Mouse (Mus musculus) limb, embryonic 15.5 days (tissue): ENCODE measurements around the gene Tfip11. TPM values are rescaled to one million over a fixed set of nuclear protein-coding genes. Genes with fewer than 3 reads are reported as not detected.

Experiments used
- ATAC-seq: fragments of 200-750 bp; cut with Nextera tagmentation; 2 replicates; pipeline ENCODE4 v1.8.0; 2017; ENCODE audit warnings: low read depth, moderate TSS enrichment; ENCODE audit not compliant: insufficient number of reproducible peaks, low FRiP score, low TSS enrichment
- H3K27ac ChIP-seq: fragments of 300-500 bp; sonication (generic); 2 replicates; pipeline ENCODE4 v1.5.1; 2015; ENCODE audit warnings: moderate library complexity, mild to moderate bottlenecking, inconsistent platforms
- H3K27me3 ChIP-seq: fragments of 300-500 bp; sonication (generic); 2 replicates; pipeline ENCODE4 v1.6.1; 2015; ENCODE audit warnings: inconsistent platforms
- H3K36me3 ChIP-seq: fragments of 300-500 bp; sonication (generic); 2 replicates; pipeline ENCODE4 v1.6.1; 2015; ENCODE audit warnings: inconsistent platforms
- H3K4me1 ChIP-seq: fragments of 300-500 bp; sonication (generic); 2 replicates; pipeline ENCODE4 v1.6.1; 2015; ENCODE audit warnings: inconsistent platforms
- H3K4me2 ChIP-seq: fragments of 300-500 bp; sonication (generic); 2 replicates; pipeline ENCODE4 v1.6.1; 2015; ENCODE audit warnings: mild to moderate bottlenecking, inconsistent platforms
- H3K4me3 ChIP-seq: fragments of 300-500 bp; sonication (generic); 2 replicates; pipeline ENCODE4 v1.5.1; 2015; ENCODE audit warnings: mild to moderate bottlenecking, inconsistent platforms
- H3K9ac ChIP-seq: fragments of 300-500 bp; sonication (generic); 2 replicates; pipeline ENCODE4 v1.6.1; 2015; ENCODE audit warnings: inconsistent platforms
- H3K9me3 ChIP-seq: fragments of 300-500 bp; sonication (generic); 2 replicates; pipeline ENCODE4 v1.6.1; 2016; ENCODE audit warnings: inconsistent platforms
- WGBS: fragments of 180-500 bp; shearing (Covaris S2); methylation state at CpG from one replicate; pipeline ENCODE4 v1.1.7; 2015; 5-methylcytosine and 5-hydroxymethylcytosine counted together
- polyA plus RNA-seq: library from polyadenylated mRNA; unstranded; fragments of >200 nt; fragmentation: Nextera tagmentation; extraction: Ambion mirVana; gene quantifications from 2 replicates; pipeline ENCODE4 v1.2.1, GENCODE M21; 2015

Gene Tfip11
- polyA plus RNA-seq, 1 experiment from 2014 or later: 28.7 TPM

GRCm38 (mm10) chr5:112356322-112356721 lies 30.2 kb downstream of the Tfip11 start:
- Histone ChIP-seq H3K36me3 (peaks cover 63% of the 10 kb centered on the region), H3K27ac (no peak overlapping the region), H3K9ac (no peak overlapping the region), H3K4me2 (no peak overlapping the region), H3K27me3 (no peaks in the 10 kb centered on the region), H3K9me3 (no peaks in the 10 kb centered on the region), H3K4me3 (no peak overlapping the region), H3K4me1 (no peaks in the 10 kb centered on the region)
- WGBS: 91% methylated on average over 9 of the region's 9 CpGs
- no peak for ATAC-seq

DNA sequence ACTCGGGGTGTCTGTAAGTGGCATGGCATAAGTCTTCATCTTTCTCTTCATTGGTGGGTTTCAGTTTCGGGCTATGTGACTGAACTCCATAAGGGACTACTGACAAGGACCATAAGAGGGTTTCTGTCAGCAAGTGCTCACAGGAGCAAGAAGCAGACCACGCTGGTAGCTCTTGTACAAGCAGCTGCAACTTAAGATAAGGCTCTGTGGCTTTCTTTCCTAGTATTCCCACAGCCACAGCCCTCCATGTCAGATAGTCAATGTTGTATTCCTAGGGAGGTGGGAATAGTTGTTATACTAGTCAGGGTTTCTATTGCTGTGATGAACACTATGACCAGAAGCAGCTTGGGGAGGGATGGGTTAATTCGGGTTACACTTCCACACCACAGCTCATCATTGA lies 33.4 kb downstream of the Tfip11 start:
- Histone ChIP-seq H3K27ac (no peak overlapping the region), H3K36me3 (peaks cover 53% of the 10 kb centered on the region), H3K9ac (no peak overlapping the region), H3K4me2 (no peak overlapping the region), H3K9me3 (no peaks in the 10 kb centered on the region), H3K4me1 (0 out of 2 replicates have a peak, but pooled peaks cover 7% of the 10 kb centered on the region), H3K27me3 (no peaks in the 10 kb centered on the region), H3K4me3 (no peak overlapping the region)
- ATAC-seq: no peak
- WGBS: 79% methylated on average over 4 of the region's 4 CpGs

- 75% methylated on average over 3 of the region's 3 CpGs for WGBS
- H3K27ac ChIP-seq: no peak overlapping the region
Measured at GRCm38 (mm10) chr5:112360077-112360476, 33.9 kb downstream of the Tfip11 start.

GRCm38 (mm10) chr5:112364184-112364797 lies 38.1 kb downstream of the Tfip11 start:
- H3K4me1 ChIP-seq: peaks cover 7% of the 10 kb centered on the region; the same call in 1 of the 2 replicates
- H3K9ac ChIP-seq: no peak overlapping the region
- H3K27me3 ChIP-seq: no peaks in the 10 kb centered on the region
- H3K36me3 ChIP-seq: peaks cover 56% of the 10 kb centered on the region
- H3K4me2 ChIP-seq: no peak overlapping the region
- ATAC-seq: peak; percentile 38
- 33% methylated on average over 10 of the region's 10 CpGs for WGBS
- no peak overlapping the region for H3K4me3 ChIP-seq
- H3K27ac ChIP-seq: 0 out of 2 replicates have a peak overlapping the region, but pooled peaks have one; percentile 18
- H3K9me3 ChIP-seq: no peaks in the 10 kb centered on the region

More at GRCm38 (mm10) chr5:112360077-112360476, 33.9 kb downstream of the Tfip11 start:
- no peak for ATAC-seq
- Histone ChIP-seq H3K36me3 (peaks cover 53% of the 10 kb centered on the region), H3K9ac (no peak overlapping the region), H3K27me3 (no peaks in the 10 kb centered on the region), H3K4me1 (peaks cover 7% of the 10 kb centered on the region; the same call in 1 of the 2 replicates), H3K9me3 (no peaks in the 10 kb centered on the region), H3K4me3 (no peak overlapping the region), H3K4me2 (no peak overlapping the region)

DNA sequence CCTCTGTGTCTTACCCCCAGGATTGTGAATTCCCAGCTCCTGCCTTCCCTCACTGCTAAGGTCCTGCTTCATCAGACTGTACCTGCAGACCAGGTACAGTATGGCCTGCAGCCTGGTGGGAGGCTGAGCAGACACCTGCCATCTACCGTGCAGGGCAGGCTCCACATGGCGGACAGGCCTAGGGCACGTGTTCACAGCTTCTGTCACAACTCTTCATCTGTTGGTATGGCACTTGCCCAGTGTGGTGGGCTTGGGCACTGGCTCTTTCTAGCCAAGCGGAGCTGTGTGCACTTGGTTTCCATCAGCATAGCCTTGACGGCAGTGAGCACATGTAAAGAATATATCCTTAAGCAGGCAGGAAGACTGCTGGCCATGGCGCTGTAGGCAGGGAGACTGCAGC lies 40.7 kb downstream of the Tfip11 start:
- Histone ChIP-seq H3K4me3 (no peak overlapping the region), H3K9me3 (no peaks in the 10 kb centered on the region), H3K27ac (no peak overlapping the region), H3K4me1 (peaks cover 7% of the 10 kb centered on the region; the same call in 1 of the 2 replicates), H3K4me2 (no peak overlapping the region), H3K9ac (no peak overlapping the region), H3K27me3 (no peaks in the 10 kb centered on the region), H3K36me3 (peaks cover 74% of the 10 kb centered on the region)
- ATAC-seq: no peak
- WGBS: 92% methylated on average over 6 of the region's 6 CpGs

GRCm38 (mm10) chr5:112367338-112367737 lies 41.2 kb downstream of the Tfip11 start:
- Histone ChIP-seq H3K27ac (no peak overlapping the region), H3K9ac (no peak overlapping the region), H3K36me3 (peaks cover 70% of the 10 kb centered on the region), H3K4me3 (no peak overlapping the region), H3K4me2 (no peak overlapping the region), H3K27me3 (no peaks in the 10 kb centered on the region), H3K4me1 (peaks cover 7% of the 10 kb centered on the region; the same call in 1 of the 2 replicates), H3K9me3 (no peaks in the 10 kb centered on the region)
- ATAC-seq: no peak
- WGBS: 85% methylated on average over 4 of the region's 4 CpGs

GRCm38 (mm10) chr5:112367929-112368328 lies 41.8 kb downstream of the Tfip11 start:
- Histone ChIP-seq H3K4me1 (peaks cover 7% of the 10 kb centered on the region; the same call in 1 of the 2 replicates), H3K36me3 (peaks cover 76% of the 10 kb centered on the region), H3K27ac (no peak overlapping the region), H3K9ac (no peak overlapping the region), H3K4me2 (no peak overlapping the region), H3K9me3 (no peaks in the 10 kb centered on the region), H3K4me3 (no peak overlapping the region), H3K27me3 (no peaks in the 10 kb centered on the region)
- 90% methylated on average over 12 of the region's 12 CpGs for WGBS
- no peak for ATAC-seq

GRCm38 (mm10) chr5:112368666-112369065 lies 42.5 kb downstream of the Tfip11 start:
- Histone ChIP-seq H3K9ac (no peak overlapping the region), H3K27ac (no peak overlapping the region), H3K27me3 (no peaks in the 10 kb centered on the region), H3K4me1 (peaks cover 7% of the 10 kb centered on the region; the same call in 1 of the 2 replicates), H3K4me2 (no peak overlapping the region), H3K4me3 (no peak overlapping the region), H3K9me3 (no peaks in the 10 kb centered on the region), H3K36me3 (peaks cover 79% of the 10 kb centered on the region)
- no peak for ATAC-seq
- 89% methylated on average over 10 of the region's 10 CpGs for WGBS

GRCm38 (mm10) chr5:112369326-112369725 lies 43.2 kb downstream of the Tfip11 start:
- Histone ChIP-seq H3K9me3 (no peaks in the 10 kb centered on the region), H3K4me1 (peaks cover 1% of the 10 kb centered on the region; the same call in 1 of the 2 replicates), H3K27ac (no peak overlapping the region), H3K36me3 (peaks cover 81% of the 10 kb centered on the region), H3K27me3 (no peaks in the 10 kb centered on the region), H3K4me2 (no peak overlapping the region), H3K4me3 (no peak overlapping the region), H3K9ac (no peak overlapping the region)
- 94% methylated on average over 13 of the region's 13 CpGs for WGBS
- no peak for ATAC-seq

GRCm38 (mm10) chr5:112370236-112370813 lies 44.2 kb downstream of the Tfip11 start:
- H3K36me3 ChIP-seq: peaks cover 81% of the 10 kb centered on the region
- 87% methylated on average over 12 of the region's 12 CpGs for WGBS
- ATAC-seq: no peak

DNA sequence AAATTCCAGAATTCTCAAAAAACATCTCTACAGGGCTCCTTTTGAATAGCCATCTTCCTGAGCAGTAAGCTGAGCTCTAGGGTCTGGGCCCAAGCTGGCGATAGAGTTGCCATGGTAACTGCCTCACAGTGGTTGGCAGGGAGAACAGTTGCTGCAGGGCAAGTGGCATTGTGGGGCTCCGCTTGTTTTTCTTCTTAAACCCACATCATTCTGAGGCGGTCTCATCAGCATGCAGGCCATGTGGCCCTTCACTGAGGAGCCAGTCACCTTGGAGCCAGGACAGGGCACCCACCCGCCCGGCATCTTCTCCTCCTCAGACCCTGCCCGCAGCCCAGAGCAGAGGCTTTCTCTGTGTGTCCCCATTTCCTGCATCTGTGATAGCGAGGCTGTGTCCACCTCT lies 45.8 kb downstream of the Tfip11 start:
- no peak for ATAC-seq
- Histone ChIP-seq H3K4me2 (no peak overlapping the region), H3K4me1 (no peaks in the 10 kb centered on the region), H3K4me3 (no peak overlapping the region), H3K36me3 (peaks cover 83% of the 10 kb centered on the region), H3K9me3 (no peaks in the 10 kb centered on the region), H3K27ac (no peak overlapping the region), H3K27me3 (no peaks in the 10 kb centered on the region), H3K9ac (no peak overlapping the region)
- WGBS: 77% methylated on average over 7 of the region's 7 CpGs

More at GRCm38 (mm10) chr5:112370236-112370813, 44.2 kb downstream of the Tfip11 start:
- Histone ChIP-seq H3K4me3 (no peak overlapping the region), H3K9ac (no peak overlapping the region), H3K27me3 (no peaks in the 10 kb centered on the region), H3K4me2 (no peak overlapping the region), H3K27ac (no peak overlapping the region), H3K9me3 (no peaks in the 10 kb centered on the region), H3K4me1 (no peaks in the 10 kb centered on the region)

DNA sequence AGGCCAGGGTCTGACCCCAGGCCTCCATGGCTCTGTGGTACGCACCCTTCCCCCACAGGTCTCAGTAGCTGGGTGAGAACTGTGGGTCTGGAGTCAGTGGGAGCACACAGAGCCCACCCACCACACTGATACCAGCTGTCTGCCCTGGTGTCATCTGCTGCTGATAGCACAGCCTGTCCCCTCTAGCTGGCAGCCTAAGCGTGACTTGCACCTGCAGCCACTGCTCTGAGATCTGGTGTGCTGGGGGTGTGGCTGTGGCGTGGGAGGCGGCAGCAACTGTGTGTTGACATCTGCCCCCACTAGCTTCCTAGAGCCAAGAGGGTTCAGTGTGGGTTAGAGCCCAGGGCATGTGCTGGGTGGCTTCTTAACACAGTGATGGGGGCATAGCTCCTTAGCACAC lies 50.0 kb downstream of the Tfip11 start:
- H3K9ac ChIP-seq: no peak overlapping the region
- no peak for ATAC-seq
- no peak overlapping the region for H3K4me2 ChIP-seq
- H3K4me3 ChIP-seq: no peak overlapping the region
- no peaks in the 10 kb centered on the region for H3K4me1 ChIP-seq
- no peak overlapping the region for H3K27ac ChIP-seq
- no peaks in the 10 kb centered on the region for H3K9me3 ChIP-seq
- peaks cover 73% of the 10 kb centered on the region for H3K36me3 ChIP-seq
- WGBS: 79% methylated on average over 4 of the region's 4 CpGs
- no peaks in the 10 kb centered on the region for H3K27me3 ChIP-seq
